Mouse (Mus musculus) liver, embryonic 14.5 days (tissue): Measurements from ENCODE around the gene Usp50.

Experiments used
- CTCF ChIP-seq: IDR thresholded peaks from 2 replicates; pipeline ENCODE4 v1.5.1; 2016; ENCODE audit warnings: antibody characterized with exemption, low read depth, control low read depth
- EP300 ChIP-seq: IDR thresholded peaks from 2 replicates; pipeline ENCODE4 v1.6.1; 2016; ENCODE audit warnings: antibody characterized with exemption, low read depth

GRCm38 (mm10) chr2:126708361-126708760 lies 74.9 kb downstream of the Usp50 start:
- TF ChIP-seq CTCF (no peak), EP300 (no peak)
